Mouse (Mus musculus) layer of hippocampus, postnatal 10 days (tissue): ENCODE results near the gene Grin2c. TPM values are rescaled to one million over a fixed set of nuclear protein-coding genes. Genes with fewer than 3 reads are reported as not detected.

Experiments
- DNase-seq, 2 experiments: peaks; one replicate each; pipeline ENCODE4 v3.0.0; 2021; ENCODE audit warnings: low spot score in 2 of 2
- total RNA-seq, 2 experiments: library from RNA; stranded (reverse); gene quantifications; 2 replicates each; pipeline ENCODE4 v1.2.3; 2021

Gene Grin2c
- total RNA-seq, 2 experiments from 2014 or later: 28.6 to 31.9 TPM

DNA sequence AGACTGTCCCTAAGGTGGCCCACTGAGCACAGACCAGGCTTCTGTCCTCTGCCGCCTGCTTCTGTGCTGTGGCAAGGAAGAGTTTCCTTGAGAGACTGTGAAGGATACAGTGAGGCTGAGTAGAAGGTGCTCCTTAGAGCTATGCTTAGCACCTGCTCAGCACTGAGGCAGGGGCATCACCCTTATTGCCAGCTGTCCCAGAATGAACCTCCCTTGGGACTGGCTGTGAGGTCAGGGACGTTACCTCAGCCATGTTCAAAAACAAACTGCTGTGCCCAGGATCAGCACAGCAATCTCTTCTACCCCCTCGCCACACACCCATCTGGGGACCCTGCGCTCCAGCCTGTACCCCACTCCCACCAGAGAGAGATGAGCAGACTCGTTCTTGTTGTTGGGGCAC lies 34.2 kb downstream of the Grin2c start:
- no peak for DNase-seq

DNA sequence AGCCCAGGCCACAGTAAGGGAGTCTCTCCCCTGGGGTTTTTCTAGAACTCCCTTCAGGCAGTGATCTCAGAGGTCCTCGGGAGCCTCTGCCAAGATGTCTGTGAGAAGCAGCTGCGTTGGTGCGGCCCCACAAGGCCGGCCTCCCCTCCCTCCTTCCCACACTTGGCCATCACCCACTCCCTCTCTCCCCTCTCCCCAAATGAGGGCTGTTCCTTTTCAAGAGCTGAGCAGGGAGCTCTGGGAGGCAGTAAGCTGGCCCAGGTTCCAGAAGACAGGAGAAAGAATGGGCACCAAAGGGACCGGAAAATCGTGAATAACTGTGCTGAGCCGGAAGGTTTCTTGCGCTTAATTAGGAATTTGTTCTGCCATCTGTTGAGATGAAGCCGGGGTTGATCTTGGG lies 35.1 kb downstream of the Grin2c start:
- no peak for DNase-seq

DNA sequence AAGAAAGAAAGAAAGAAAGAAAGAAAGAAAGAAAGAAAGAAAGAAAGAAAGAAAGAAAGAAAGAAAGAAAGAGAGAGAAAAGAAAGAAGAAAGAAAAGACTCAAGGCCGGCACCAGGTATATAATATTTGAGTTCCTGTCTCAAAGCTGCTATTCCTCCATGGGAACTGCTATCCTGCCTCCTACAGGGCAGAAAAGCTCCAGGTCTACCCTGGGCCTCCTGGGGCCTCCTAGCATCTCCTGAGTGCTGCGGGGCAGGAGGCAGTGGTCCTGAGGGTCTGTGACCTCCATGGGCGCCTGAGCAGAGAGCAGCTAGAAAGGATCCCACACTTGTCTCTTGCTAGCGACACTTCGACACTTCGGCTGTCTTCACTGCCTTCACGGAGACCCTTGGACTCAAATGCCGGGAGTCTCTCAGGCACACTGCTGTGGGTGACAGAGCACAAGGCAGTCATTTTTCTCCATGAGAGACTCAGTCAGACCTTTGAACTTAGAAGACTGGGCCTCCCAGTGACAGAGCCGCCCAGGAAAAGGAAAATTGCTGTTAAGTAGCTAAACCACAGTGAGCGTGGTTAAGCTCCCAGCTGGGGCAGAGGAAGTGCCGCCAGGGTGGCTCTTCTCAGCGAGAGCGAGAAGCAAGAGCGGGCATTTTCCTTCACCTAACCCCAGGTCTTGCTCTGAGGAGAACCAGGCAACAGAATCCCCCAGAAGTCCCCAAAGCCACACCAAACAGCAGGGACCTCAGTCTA lies 35.7 kb downstream of the Grin2c start:
- DNase-seq: no peak

DNA sequence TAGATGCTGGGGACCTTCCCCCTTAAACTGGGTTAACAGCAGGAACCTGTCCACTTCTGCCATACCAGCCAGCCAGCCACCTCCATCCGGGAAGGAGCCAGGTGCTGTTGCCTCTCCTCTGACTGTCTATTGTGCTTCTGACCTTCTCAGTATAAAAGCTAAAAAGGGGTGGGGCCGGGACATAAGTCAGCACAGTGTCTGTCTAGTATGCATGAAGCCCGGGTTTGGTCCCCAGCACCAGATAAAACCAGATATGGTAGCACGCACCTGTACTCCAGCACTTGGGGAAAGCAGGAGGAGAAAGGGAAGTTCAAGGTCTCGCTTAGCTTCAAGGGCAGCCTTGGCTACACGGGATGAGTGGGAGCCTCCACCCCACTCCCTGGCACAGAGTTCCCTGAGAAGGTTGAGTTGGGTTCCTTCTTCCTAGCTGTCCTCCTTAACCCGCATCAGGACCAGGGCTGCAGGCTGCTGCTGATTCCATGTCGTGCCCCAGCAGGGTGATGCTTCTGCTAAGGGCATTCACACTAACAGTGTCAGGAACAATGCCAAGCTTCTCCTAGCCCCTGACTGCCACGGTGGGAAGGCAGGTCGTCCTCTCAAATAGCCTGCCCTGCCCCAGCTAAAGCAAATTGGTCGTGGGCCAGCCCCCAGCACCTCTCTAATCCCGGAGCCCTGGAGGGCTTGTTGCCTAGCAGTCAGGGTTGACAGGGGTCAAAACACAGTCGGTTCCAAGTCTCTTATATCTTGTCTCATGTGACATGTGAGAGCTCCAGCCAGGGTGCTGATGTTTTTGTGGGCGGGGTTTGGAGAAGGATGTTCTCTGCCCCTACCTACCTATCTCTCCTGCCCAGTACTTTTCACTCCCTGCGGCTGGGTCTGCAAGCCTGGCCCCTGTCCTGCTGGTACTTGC lies 37.8 kb downstream of the Grin2c start:
- no peak for DNase-seq

DNA sequence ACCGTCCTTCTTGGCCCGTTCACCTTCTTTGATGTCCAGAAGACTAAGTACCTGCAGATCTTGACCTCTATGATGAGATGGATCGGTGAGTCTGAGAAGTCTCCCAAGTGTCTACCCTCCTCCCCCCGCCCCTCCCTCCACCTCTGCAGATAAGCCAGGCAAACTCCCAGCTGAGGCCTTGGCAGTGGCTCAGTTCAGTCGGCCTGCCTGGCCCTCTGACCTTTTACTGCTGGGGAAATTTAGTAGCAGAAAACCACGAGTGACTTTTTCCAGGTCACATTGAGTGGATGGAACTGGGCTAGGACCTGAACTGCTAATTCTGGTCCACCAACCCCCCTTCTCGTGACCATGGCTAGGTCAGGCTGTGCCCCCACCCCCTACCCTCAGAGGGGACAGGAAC lies 38.6 kb downstream of the Grin2c start:
- DNase-seq: no peak

DNA sequence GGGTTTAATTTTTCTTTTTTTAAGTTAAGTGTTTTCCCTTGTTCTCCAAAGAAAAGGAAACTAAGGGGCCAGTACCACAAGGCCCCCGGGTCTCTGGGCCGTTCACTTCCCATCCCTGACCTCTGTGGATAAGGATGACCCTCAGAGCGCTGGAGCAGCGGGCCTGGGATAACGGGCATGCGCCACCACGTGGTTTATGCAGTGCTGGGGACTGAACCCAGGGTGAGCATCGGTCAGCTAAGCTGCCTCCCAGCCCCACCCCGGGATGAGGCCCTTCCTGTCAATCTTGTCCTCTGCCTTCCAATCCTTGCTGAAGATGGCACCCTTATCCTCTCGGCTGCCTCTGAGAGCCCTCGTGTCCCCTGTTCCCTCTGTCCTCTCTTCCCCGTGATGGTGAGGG lies 39.4 kb downstream of the Grin2c start:
- no peak for DNase-seq

DNA sequence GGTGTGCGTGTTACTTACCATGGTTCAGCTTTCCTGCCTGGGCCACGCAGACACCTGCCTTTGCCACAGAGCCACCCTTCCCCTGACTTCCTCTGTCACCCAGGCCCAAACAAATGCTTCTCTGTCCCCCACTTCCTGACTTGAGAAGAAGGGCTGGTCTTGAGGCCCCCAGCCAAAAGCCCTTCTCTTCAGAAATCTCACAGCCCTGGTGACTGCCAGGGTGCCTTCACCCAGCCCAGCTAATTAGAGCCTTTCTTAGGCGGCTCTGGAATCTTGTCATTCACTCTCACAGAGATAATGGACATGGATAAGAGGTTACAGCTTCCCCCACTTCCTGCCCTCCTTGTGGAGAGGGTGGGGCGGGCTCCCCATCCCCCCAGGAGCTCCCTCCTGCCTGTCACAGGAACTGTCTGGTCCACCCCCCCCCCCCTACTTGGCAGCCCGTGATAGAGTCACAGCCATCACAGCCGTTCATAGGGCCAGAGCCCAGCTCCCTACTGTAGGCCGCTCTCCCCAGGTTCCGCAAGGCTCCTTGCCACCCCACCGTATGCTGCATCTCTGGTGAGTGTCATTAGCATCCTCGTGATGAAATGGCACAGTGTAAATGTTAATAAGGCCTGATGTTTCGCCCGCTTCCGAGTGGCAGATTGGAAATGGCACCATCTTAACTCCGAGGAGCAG lies 40.1 kb downstream of the Grin2c start:
- peak; percentile 42 to 54 for DNase-seq

DNA sequence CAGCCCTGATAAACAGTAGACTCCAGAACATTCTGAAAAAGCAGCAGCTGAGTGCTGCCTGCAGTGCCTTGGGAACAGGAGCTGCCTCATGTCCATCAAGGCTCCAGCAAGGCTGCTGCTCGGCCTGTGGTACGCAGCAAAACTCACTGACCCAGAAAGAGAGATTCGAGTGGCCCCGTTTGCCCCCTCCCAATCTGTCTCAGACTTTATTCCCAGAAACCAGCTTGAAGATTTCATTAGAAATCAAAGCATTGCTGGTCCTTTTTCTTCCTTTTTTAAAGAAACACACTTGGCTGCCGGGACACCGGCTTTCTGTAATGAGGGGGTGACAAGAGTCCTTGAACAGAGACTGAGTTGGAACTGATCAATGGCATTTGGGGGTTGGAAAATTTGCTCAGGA lies 41.7 kb downstream of the Grin2c start:
- DNase-seq: no peak

DNA sequence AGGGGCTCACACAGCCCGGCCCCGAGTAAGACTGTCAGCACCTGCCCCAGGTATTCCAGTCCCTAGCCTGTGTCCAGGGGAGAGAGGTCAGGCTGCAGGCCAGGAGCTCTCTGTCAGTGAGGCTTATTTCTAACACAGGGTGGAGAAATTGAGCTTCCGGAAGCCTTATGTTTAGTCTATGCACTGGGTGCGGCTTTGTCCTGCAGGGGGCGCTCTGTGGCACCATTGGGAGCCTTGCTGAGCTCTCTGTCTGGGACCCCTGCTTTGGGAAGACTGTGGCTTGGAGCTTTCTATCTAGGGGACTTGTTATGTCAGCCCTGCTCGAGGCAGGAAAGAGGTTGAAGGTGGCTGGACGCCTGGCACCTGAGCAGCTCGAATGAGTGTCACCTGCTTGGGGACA lies 42.2 kb downstream of the Grin2c start:
- peak; percentile 81 to 82 for DNase-seq

DNA sequence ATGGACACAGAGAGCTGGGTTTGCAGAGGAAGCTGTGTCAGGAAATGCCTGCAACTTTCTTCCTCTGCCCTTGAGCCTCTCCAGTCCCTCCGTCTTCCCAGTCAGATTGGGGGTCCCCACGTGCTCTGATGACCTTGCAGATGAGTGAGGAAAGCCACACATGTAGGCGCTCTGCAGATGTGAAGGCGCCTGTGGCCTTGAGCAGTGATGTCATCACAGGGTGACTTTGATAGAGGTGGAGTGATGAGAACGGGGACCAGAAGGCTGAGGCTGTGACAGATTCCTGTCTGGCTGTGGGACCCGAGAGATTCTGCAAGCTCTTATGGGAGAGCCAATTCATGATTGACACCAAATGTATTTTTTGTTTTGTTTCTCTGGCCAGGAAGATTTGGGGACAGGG lies 43.2 kb downstream of the Grin2c start:
- no peak for DNase-seq

DNA sequence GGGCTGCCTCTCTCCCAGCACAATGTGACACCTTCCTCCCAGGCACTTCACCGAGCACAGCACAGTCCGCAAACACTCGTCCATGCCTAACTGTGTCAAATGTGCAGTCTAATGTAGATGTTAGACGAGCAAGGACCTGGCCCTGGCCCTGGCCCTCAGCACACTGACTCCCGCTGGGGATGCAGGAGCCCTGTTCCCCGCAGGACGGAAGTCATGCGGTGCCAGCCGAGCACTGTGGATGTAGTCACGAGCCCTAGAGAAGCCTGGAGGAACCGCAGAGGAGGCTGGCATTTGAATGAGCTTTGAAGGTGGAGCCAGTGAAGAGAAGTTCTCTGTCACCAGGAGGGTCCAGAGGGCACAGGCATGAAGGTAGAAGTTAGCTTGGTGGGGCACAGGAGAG lies 43.6 kb downstream of the Grin2c start:
- DNase-seq: no peak

DNA sequence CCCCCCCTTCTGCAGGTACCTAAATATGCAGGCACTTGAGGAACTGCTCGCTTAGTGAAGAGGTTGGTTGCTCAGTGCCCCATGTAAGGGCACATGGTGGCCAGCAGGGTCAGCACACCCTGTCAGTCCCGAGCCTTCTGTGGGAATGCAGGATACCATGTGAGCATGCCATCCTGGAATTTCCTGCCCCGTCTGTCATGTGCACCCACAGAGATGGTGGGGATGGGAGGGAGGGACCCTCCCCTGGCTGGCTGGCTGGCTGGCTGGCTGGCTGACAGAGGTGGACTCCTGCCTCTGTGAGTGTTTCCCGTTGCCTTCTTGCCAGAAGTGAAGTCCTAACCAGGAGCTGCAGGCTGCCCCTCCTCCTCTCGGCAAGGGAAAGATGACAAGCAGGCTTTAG lies 44.5 kb downstream of the Grin2c start:
- no peak for DNase-seq

DNA sequence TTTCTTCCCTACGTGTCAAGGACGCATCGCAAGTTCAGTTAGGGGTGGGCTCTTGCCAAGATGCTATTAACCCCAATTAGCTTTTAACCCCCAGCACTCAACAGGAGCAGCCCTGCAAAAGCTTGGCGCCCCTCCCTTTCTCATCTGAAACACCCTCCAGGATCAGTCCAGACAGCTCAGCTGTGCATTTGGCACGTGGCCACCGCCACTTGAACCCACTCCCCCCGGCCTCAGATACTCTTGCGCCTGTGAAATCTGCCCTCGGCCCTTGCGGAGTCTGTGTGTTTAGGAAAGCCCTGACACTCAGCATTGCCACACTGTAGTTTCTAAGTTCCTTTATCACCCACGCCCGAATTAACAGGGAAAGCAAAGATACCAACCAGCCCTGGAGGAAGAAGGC lies 45.0 kb downstream of the Grin2c start:
- DNase-seq: no peak

DNA sequence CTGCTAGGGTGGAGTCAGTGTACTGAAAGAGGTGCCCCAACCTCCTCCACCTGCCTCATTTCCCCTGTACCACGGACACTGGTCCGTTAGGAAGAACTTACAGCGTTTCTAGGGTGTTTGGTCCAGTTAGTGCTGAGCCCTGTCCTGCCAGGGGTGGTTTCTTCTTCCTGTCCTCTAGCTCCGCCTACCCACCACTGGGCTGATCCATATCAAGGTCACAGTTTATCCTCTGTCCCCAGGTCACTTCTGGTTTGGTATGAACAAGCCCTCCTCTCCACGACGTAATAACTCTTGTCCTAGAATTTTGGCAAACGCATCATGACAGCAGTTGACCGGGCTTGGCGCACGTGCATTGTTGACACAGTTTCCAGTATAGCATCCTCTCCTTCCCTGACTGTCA lies 47.4 kb downstream of the Grin2c start:
- no peak for DNase-seq

DNA sequence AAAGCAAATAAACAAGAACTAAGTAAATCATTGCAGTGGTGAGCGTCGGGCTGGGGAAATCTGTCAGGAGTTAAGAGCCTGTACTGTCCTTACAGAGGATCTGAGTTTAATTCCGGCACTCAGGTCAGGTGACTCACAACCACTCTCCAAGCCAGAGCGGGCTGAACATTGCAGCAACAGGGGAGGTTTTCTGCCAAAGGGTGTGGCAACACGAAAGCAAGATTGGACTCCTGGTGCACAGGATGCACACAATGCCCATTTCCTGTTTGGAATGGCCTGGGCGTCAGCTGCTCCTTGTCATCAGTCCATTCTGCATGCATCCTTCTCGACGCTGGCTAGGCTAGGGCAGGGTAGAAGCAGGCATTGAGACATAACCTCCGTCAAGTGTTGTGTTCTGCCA lies 47.8 kb downstream of the Grin2c start:
- DNase-seq: no peak

DNA sequence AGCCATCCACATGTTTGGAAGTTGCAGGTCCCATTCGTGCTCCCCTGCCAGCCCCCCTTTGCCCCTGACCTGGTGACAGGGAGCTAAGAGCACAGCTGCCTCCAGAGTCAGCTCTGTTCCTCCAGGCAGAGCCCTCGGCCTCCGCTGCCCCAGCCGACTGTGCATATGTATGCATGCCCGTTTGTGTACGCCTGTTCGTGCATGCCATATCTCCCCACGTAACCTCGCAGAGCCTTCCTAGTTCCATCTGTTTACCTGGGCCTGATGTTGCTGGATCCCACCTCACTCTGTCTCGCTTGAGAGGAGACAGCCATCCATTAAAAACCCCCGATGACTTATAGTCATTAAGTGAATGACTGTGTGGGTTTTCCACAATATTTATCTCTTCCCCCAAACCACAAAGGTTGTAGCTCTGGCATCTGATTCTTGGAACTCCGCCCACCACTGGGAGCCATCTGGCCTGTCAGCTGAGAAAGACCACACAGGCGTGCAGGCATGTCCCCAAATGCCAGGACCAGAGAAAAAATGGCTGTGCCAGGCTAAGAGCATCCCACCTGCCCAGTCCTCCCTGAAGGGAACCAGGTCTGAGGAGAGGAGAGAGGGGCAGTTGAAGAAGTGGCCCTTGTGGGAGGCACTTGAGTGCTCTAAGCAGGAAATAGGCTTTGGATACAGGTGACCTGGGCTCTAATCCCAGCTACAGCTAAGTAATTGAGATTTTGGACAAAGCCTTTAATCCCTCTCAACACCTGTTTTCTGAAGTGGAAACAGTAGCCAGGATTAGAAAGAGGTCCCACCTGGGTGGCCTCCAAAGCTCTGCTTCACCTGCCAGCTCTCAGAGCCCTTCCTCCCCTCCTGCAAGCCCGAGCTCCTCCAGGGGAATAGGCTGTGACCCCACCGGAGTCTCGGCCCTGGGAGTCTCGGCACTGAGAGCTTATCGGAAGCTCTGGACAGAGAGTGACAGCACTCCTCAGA lies 49.3 kb downstream of the Grin2c start:
- DNase-seq: peak; percentile 65

DNA sequence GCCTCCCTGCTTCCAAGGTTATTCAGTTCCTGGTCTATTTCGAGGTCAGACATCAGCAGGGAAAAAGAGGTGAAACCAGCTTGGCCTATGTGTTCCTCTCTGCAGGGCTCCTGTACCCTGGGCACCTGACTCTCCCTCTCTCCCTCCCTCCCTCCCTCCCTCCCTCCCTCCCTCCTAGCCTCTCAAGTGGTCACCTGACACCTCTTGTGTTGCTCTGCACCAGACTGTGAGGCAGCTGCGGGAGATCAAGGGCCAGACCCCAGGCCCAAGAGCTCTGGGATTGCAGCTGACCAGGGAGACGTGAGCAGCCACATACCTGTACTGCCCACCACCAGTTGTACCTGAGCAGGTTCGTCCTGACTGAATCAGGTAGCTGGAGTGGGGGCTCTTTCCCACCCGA lies 51.9 kb downstream of the Grin2c start:
- DNase-seq: no peak

DNA sequence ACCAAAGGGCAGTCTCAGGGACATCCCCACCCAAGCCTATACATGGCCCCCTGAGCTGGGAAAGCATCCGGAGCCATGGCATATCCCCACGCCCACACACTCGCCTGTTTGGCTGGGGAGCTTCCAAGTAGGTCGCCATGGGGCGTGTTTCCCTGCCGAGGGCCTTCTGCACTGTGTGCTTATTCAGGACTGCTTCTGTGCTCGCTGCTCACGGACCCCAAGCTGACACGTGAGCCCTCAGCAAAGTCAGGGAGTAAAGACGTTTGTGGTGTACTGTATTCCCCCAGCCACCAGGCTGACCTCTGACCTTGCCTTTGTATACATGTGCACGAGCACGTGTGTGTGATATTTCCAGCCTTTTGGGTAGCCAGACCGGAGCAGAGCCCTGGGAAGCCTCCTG lies 54.9 kb downstream of the Grin2c start:
- no peak for DNase-seq

DNA sequence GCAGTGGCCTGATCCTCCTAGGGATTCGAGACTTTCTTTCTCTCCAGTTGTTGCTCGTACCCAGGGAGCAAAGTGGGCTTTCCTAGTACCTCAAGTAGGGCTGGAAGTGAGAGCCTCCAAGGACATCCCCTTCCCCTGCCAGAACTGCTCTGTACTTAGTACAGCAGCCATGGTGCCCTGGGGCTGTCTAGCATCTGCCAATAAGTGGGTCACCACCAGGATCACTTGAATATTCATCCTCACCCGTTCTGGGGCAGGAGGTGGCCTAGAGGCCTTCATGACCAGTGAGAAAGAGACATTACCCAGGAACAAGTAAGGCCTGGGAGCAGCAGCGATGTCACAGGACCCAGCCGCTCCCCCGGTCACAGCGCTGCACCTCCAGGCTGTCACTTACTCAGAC lies 57.1 kb downstream of the Grin2c start:
- DNase-seq: no peak

DNA sequence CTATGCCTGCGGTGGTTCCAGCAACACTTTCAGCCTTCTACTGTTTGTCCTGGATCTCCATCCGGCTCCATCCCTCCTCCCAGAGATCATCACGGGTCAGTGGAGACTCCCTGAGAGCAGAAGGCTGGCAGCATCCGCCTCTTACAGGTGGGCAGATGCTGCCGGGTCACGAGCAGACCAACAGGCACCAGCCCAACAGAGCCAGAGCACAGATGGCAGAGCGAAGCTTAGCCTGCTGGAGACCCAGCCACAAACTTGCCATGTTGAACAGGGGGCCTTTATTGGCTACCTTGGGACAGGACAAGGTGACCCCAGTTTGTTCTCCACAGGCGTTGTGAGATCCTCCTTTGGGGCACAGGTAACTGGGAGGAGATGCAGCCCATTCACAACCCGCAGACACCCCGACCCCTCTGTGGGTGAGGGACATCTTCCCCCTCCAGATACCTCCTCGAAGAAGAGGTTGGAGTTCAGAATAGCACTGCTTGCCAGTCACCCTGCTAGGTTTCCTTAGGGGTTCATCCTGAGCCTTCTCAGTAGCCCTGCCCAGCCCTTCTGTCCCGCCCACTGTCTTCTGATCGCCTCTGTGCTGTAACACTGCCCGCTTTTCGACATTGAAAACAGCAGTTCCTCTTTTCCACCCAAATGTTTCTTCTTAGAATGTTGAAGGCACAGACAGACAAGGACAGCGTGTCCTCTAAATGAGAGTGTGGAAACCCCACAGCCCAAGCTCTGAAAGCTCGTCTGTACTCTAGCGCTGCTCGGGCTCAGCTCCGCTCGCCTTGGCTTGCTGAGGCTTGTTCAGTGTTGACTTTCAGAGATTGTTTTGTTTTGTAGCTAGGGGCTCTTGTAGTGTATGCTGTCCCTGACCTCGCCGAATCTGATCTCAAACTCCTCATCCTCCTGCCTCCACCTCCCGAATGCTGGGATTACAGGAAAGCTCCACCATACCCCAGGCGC lies 58.0 kb downstream of the Grin2c start:
- DNase-seq: no peak
